Mouse (Mus musculus) olfactory bulb, adult 2 months (tissue): ENCODE data around the gene 1700125H20Rik. TPM values are rescaled to one million over a fixed set of nuclear protein-coding genes. Genes with fewer than 3 reads are reported as not detected.

Experiments used
- H3K27ac ChIP-seq: fragments of 200-500 bp; 2 replicates; pipeline ENCODE4 v1.5.1; 2012; ENCODE audit warnings: low read depth, low read length; ENCODE audit not compliant: insufficient read depth
- H3K4me1 ChIP-seq: fragments of 200-500 bp; 2 replicates; pipeline ENCODE4 v1.6.1; 2012; ENCODE audit warnings: low read length; ENCODE audit not compliant: control insufficient read depth, insufficient read depth
- H3K4me3 ChIP-seq: fragments of 200-500 bp; 2 replicates; pipeline ENCODE4 v1.5.1; 2012; ENCODE audit warnings: mild to moderate bottlenecking, low read depth, low read length, moderate library complexity; ENCODE audit not compliant: insufficient read depth
- CTCF ChIP-seq: fragments of 200-500 bp; IDR thresholded peaks from 2 replicates; pipeline ENCODE4 v1.5.1; 2012; ENCODE audit warnings: low read depth, mild to moderate bottlenecking, low read length, moderate library complexity; ENCODE audit not compliant: insufficient read depth
- POLR2A ChIP-seq: fragments of 200-500 bp; IDR thresholded peaks from 2 replicates; pipeline ENCODE4 v1.6.1; 2012; ENCODE audit warnings: mild to moderate bottlenecking, low read depth, low read length, moderate library complexity; ENCODE audit not compliant: insufficient read depth
- WGBS: fragments of 180-500 bp; shearing (Covaris S2); methylation state at CpG from one replicate; pipeline ENCODE4 v1.1.7; 2018; 5-methylcytosine and 5-hydroxymethylcytosine counted together
- polyA plus RNA-seq: library from polyadenylated mRNA; stranded (reverse); fragments of >200 nt; gene quantifications from 2 replicates; pipeline ENCODE4 v1.2.4, GENCODE M21; 2012; ENCODE audit warnings: low replicate concordance; ENCODE audit not compliant: missing spikeins, insufficient read depth, insufficient read length

The 1700125H20Rik gene
- polyA plus RNA-seq, 1 experiment = not detected

GRCm38 (mm10) chr11:85206231-85206630 lies 36.0 kb downstream of the 1700125H20Rik start:
- H3K4me3 ChIP-seq = no peak overlapping the region
- no peak for TF ChIP-seq POLR2A
- no peak for TF ChIP-seq CTCF

GRCm38 (mm10) chr11:85211151-85211550 lies 40.9 kb downstream of the 1700125H20Rik start:
- Histone ChIP-seq H3K27ac (no peak overlapping the region), H3K4me1 (no peaks in the 10 kb centered on the region), H3K4me3 (no peak overlapping the region)
- WGBS = 84% methylated on average over 2 of the region's 2 CpGs
- TF ChIP-seq POLR2A = no peak
- no peak for TF ChIP-seq CTCF

More at GRCm38 (mm10) chr11:85206231-85206630, 36.0 kb downstream of the 1700125H20Rik start:
- Histone ChIP-seq H3K4me1 (no peaks in the 10 kb centered on the region), H3K27ac (no peak overlapping the region)

GRCm38 (mm10) chr11:85213215-85213614 lies 43.0 kb downstream of the 1700125H20Rik start:
- TF ChIP-seq CTCF (no peak), POLR2A (no peak)
- WGBS = 93% methylated on average over 2 of the region's 2 CpGs
- H3K4me1 ChIP-seq = no peaks in the 10 kb centered on the region
- H3K27ac ChIP-seq = no peak overlapping the region
- no peak overlapping the region for H3K4me3 ChIP-seq

GRCm38 (mm10) chr11:85214679-85215078 lies 44.5 kb downstream of the 1700125H20Rik start:
- TF ChIP-seq POLR2A (no peak), CTCF (no peak)
- H3K4me1 ChIP-seq = no peaks in the 10 kb centered on the region
- no peak overlapping the region for H3K27ac ChIP-seq
- WGBS = 94% methylated on average over 3 of the region's 3 CpGs
- H3K4me3 ChIP-seq = no peak overlapping the region

GRCm38 (mm10) chr11:85219014-85219413 lies 48.8 kb downstream of the 1700125H20Rik start:
- Histone ChIP-seq H3K4me1 (no peaks in the 10 kb centered on the region), H3K4me3 (no peak overlapping the region), H3K27ac (no peak overlapping the region)
- no peak for TF ChIP-seq CTCF
- 88% methylated on average over 3 of the region's 3 CpGs for WGBS

- TF ChIP-seq CTCF (no peak), POLR2A (no peak)
- Histone ChIP-seq H3K4me3 (no peak overlapping the region), H3K4me1 (no peaks in the 10 kb centered on the region), H3K27ac (no peak overlapping the region)
- 96% methylated on average over 6 of the region's 6 CpGs for WGBS
Observed at GRCm38 (mm10) chr11:85222561-85222960, 52.4 kb downstream of the 1700125H20Rik start.

GRCm38 (mm10) chr11:85223248-85223647 lies 53.0 kb downstream of the 1700125H20Rik start:
- no peak for TF ChIP-seq POLR2A
- no peak for TF ChIP-seq CTCF
- 97% methylated on average over 3 of the region's 3 CpGs for WGBS
- Histone ChIP-seq H3K27ac (no peak overlapping the region), H3K4me1 (no peaks in the 10 kb centered on the region), H3K4me3 (no peak overlapping the region)

Other genes with a start within 250 kb of the 1700125H20Rik start
- gene Car4, start 212.6 kb upstream of the 1700125H20Rik start, polyA plus RNA-seq = not detected in 2 replicates
- not detected in 2 replicates for gene Usp32, start 30.2 kb upstream of the 1700125H20Rik start, polyA plus RNA-seq
- not detected in 2 replicates for gene Appbp2, start 64.7 kb downstream of the 1700125H20Rik start, polyA plus RNA-seq
- gene Ppm1d, start 140.8 kb downstream of the 1700125H20Rik start, polyA plus RNA-seq = not detected in 2 replicates
- gene Bcas3, start 182.8 kb downstream of the 1700125H20Rik start, polyA plus RNA-seq = not detected in 2 replicates